Mouse (Mus musculus): ENCODE measurements around the gene Gm20388.

Gm20388 gene

GRCm38 (mm10) chr8:121170626-121171552 lies 1260.2 kb downstream of the Gm20388 start:
- DNase-seq (ENCODE audit: low spot score), result no peak

- no peak for DNase-seq (ENCODE audit: low spot score)
Observed at GRCm38 (mm10) chr8:121172567-121172966, 1261.9 kb downstream of the Gm20388 start.

GRCm38 (mm10) chr8:121174178-121174577 lies 1263.5 kb downstream of the Gm20388 start:
- DNase-seq (ENCODE audit: low spot score), result no peak

- DNase-seq (ENCODE audit: low spot score), result no peak
Observed at GRCm38 (mm10) chr8:121174721-121175539, 1264.3 kb downstream of the Gm20388 start.

- DNase-seq (ENCODE audit: low spot score), result no peak
Observed at GRCm38 (mm10) chr8:121175540-121176090, 1265.0 kb downstream of the Gm20388 start.

- no peak for DNase-seq (ENCODE audit: low spot score)
Observed at GRCm38 (mm10) chr8:121176291-121176690, 1265.7 kb downstream of the Gm20388 start.

GRCm38 (mm10) chr8:121180474-121181284 lies 1270.0 kb downstream of the Gm20388 start:
- DNase-seq (ENCODE audit: low spot score), result no peak

- no peak for DNase-seq (ENCODE audit: low spot score)
Observed at GRCm38 (mm10) chr8:121181285-121181884, 1270.7 kb downstream of the Gm20388 start.

- peak; percentile 6 for DNase-seq (ENCODE audit: low spot score)
Observed at GRCm38 (mm10) chr8:121187491-121188364, 1277.1 kb downstream of the Gm20388 start.

- no peak for DNase-seq (ENCODE audit: low spot score)
Observed at GRCm38 (mm10) chr8:121188994-121189393, 1278.4 kb downstream of the Gm20388 start.

GRCm38 (mm10) chr8:121192451-121192850 lies 1281.8 kb downstream of the Gm20388 start:
- no peak for DNase-seq (ENCODE audit: low spot score)

GRCm38 (mm10) chr8:121195970-121196369 lies 1285.3 kb downstream of the Gm20388 start:
- DNase-seq (ENCODE audit: low spot score), result no peak

- no peak for DNase-seq (ENCODE audit: low spot score)
Observed at GRCm38 (mm10) chr8:121196726-121197668, 1286.4 kb downstream of the Gm20388 start.

GRCm38 (mm10) chr8:121200069-121200468 lies 1289.4 kb downstream of the Gm20388 start:
- DNase-seq (ENCODE audit: low spot score), result no peak

GRCm38 (mm10) chr8:121200979-121201378 lies 1290.3 kb downstream of the Gm20388 start:
- no peak for DNase-seq (ENCODE audit: low spot score)

- DNase-seq (ENCODE audit: low spot score), result no peak
Observed at GRCm38 (mm10) chr8:121201651-121202050, 1291.0 kb downstream of the Gm20388 start.

GRCm38 (mm10) chr8:121203612-121204376 lies 1293.2 kb downstream of the Gm20388 start:
- DNase-seq (ENCODE audit: low spot score), result no peak

GRCm38 (mm10) chr8:121207171-121207570 lies 1296.5 kb downstream of the Gm20388 start:
- no peak for DNase-seq (ENCODE audit: low spot score)

All from T-cell, adult 2 months (primary cell).